Mouse (Mus musculus): Measurements from ENCODE around the gene Eln.

- TF ChIP-seq CTCF (IDR thresholded peaks at IDR 0.05; ENCODE audit: low read depth, low read length), result no peak
- TF ChIP-seq GATA1 (IDR thresholded peaks at IDR 0.05; ENCODE audit: borderline replicate concordance, low read length), result no peak
- TF ChIP-seq TAL1 (conservative IDR thresholded peaks at IDR 0.05; ENCODE audit: low read depth, low read length), result no peak
- TF ChIP-seq POLR2AphosphoS5 (IDR thresholded peaks at IDR 0.05; ENCODE audit: insufficient replicate concordance, low read depth, low read length), result no peak
These were observed 69.1 kb downstream of the Eln start for GRCm38 (mm10) chr5:134678031-134678430.
